Mouse (Mus musculus) liver, embryonic 15.5 days (tissue): ENCODE measurements around the gene Nup54. TPM values are rescaled to one million over a fixed set of nuclear protein-coding genes. Genes with fewer than 3 reads are reported as not detected.

Experiments used
- ATAC-seq: fragments of 200-750 bp; cut with Nextera tagmentation; 2 replicates; pipeline ENCODE4 v1.8.0; 2017; ENCODE audit warnings: moderate number of reproducible peaks, mild to moderate bottlenecking, moderate library complexity; ENCODE audit not compliant: insufficient read depth
- H3K27ac ChIP-seq: fragments of 300-500 bp; sonication (generic); replicated peaks from 2 replicates; pipeline ENCODE4 v1.5.1; 2015; ENCODE audit warnings: mild to moderate bottlenecking, inconsistent platforms
- H3K27me3 ChIP-seq: fragments of 300-500 bp; sonication (generic); 2 replicates; pipeline ENCODE4 v1.6.1; 2015; ENCODE audit warnings: mild to moderate bottlenecking, inconsistent platforms
- H3K36me3 ChIP-seq: fragments of 300-500 bp; sonication (generic); replicated peaks from 2 replicates; pipeline ENCODE4 v1.6.1; 2015; ENCODE audit warnings: moderate library complexity, mild to moderate bottlenecking, inconsistent platforms
- H3K4me1 ChIP-seq: fragments of 300-500 bp; sonication (generic); replicated peaks from 2 replicates; pipeline ENCODE4 v1.6.1; 2015; ENCODE audit warnings: inconsistent platforms
- H3K4me2 ChIP-seq: fragments of 300-500 bp; sonication (generic); 2 replicates; pipeline ENCODE4 v1.6.1; 2015; ENCODE audit warnings: moderate library complexity, mild to moderate bottlenecking, inconsistent platforms
- H3K4me3 ChIP-seq: fragments of 300-500 bp; sonication (generic); replicated peaks from 2 replicates; pipeline ENCODE4 v1.5.1; 2015; ENCODE audit warnings: mild to moderate bottlenecking, inconsistent platforms
- H3K9ac ChIP-seq: fragments of 300-500 bp; sonication (generic); 2 replicates; pipeline ENCODE4 v1.6.1; 2015; ENCODE audit warnings: moderate library complexity, mild to moderate bottlenecking, inconsistent platforms
- H3K9me3 ChIP-seq: fragments of 300-500 bp; sonication (generic); replicated peaks from 2 replicates; pipeline ENCODE4 v1.6.1; 2016; ENCODE audit warnings: inconsistent platforms
- WGBS: fragments of 180-500 bp; shearing (Covaris S2); methylation state at CpG from one replicate; pipeline ENCODE4 v1.1.7; 2015; ENCODE audit warnings: mixed read lengths; ENCODE audit not compliant: insufficient replicate concordance; 5-methylcytosine and 5-hydroxymethylcytosine counted together
- polyA plus RNA-seq: library from polyadenylated mRNA; unstranded; fragments of >200 nt; fragmentation: Nextera tagmentation; extraction: Ambion mirVana; gene quantifications from 2 replicates; pipeline ENCODE4 v1.2.1, GENCODE M21; 2015

Nup54 gene
- polyA plus RNA-seq, 1 experiment from 2014 or later, result 27.7 TPM

- H3K4me3 ChIP-seq, result no peak overlapping the region
- H3K9ac ChIP-seq, result no peak overlapping the region
- no peaks in the 10 kb centered on the region for H3K27me3 ChIP-seq
- H3K27ac ChIP-seq, result no peak overlapping the region
- peaks cover 20% of the 10 kb centered on the region for H3K36me3 ChIP-seq
- WGBS, result 55% methylated on average over 7 of the region's 7 CpGs
- H3K9me3 ChIP-seq, result no peaks in the 10 kb centered on the region
- no peak overlapping the region for H3K4me2 ChIP-seq
- no peak for ATAC-seq
- H3K4me1 ChIP-seq, result no peaks in the 10 kb centered on the region
Measured at GRCm38 (mm10) chr5:92411461-92412140, 23.4 kb downstream of the Nup54 start.

GRCm38 (mm10) chr5:92410486-92410885 lies 24.5 kb downstream of the Nup54 start:
- no peak overlapping the region for H3K4me2 ChIP-seq
- no peak overlapping the region for H3K9ac ChIP-seq
- 79% methylated on average over 5 of the region's 5 CpGs for WGBS
- no peak for ATAC-seq
- no peaks in the 10 kb centered on the region for H3K27me3 ChIP-seq
- H3K9me3 ChIP-seq, result no peaks in the 10 kb centered on the region
- peaks cover 14% of the 10 kb centered on the region for H3K36me3 ChIP-seq
- H3K4me1 ChIP-seq, result no peaks in the 10 kb centered on the region
- H3K4me3 ChIP-seq, result no peak overlapping the region
- H3K27ac ChIP-seq, result no peak overlapping the region

- no peaks in the 10 kb centered on the region for H3K4me1 ChIP-seq
- H3K36me3 ChIP-seq, result peaks cover 6% of the 10 kb centered on the region
- H3K9ac ChIP-seq, result no peak overlapping the region
- H3K27ac ChIP-seq, result no peak overlapping the region
- ATAC-seq, result no peak
- H3K4me3 ChIP-seq, result no peak overlapping the region
- no peaks in the 10 kb centered on the region for H3K27me3 ChIP-seq
- no peak overlapping the region for H3K4me2 ChIP-seq
- 69% methylated on average over 9 of the region's 9 CpGs for WGBS
- no peaks in the 10 kb centered on the region for H3K9me3 ChIP-seq
Measured at GRCm38 (mm10) chr5:92409361-92410155, 25.5 kb downstream of the Nup54 start.

GRCm38 (mm10) chr5:92404400-92404678 lies 30.7 kb downstream of the Nup54 start:
- H3K36me3 ChIP-seq, result no peaks in the 10 kb centered on the region
- no peak overlapping the region for H3K4me3 ChIP-seq
- H3K27ac ChIP-seq, result no peak overlapping the region
- no peak overlapping the region for H3K9ac ChIP-seq
- no peaks in the 10 kb centered on the region for H3K4me1 ChIP-seq
- H3K27me3 ChIP-seq, result no peaks in the 10 kb centered on the region
- WGBS, result 60% methylated on average over 2 of the region's 2 CpGs
- no peaks in the 10 kb centered on the region for H3K9me3 ChIP-seq
- H3K4me2 ChIP-seq, result no peak overlapping the region
- no peak for ATAC-seq

- Histone ChIP-seq H3K4me3 (no peak overlapping the region), H3K36me3 (no peaks in the 10 kb centered on the region), H3K4me2 (no peak overlapping the region), H3K9me3 (no peaks in the 10 kb centered on the region), H3K27me3 (no peaks in the 10 kb centered on the region), H3K27ac (no peak overlapping the region), H3K9ac (no peak overlapping the region), H3K4me1 (no peaks in the 10 kb centered on the region)
- 61% methylated on average over 10 of the region's 10 CpGs for WGBS
- ATAC-seq, result no peak
Measured at GRCm38 (mm10) chr5:92403562-92404399, 31.2 kb downstream of the Nup54 start.

GRCm38 (mm10) chr5:92402816-92403215 lies 32.2 kb downstream of the Nup54 start:
- no peak overlapping the region for H3K27ac ChIP-seq
- H3K27me3 ChIP-seq, result no peaks in the 10 kb centered on the region
- no peak overlapping the region for H3K4me3 ChIP-seq
- WGBS, result 60% methylated on average over 9 of the region's 9 CpGs
- H3K36me3 ChIP-seq, result no peaks in the 10 kb centered on the region
- ATAC-seq, result no peak
- no peak overlapping the region for H3K4me2 ChIP-seq
- no peaks in the 10 kb centered on the region for H3K9me3 ChIP-seq
- no peak overlapping the region for H3K9ac ChIP-seq
- H3K4me1 ChIP-seq, result peaks cover 8% of the 10 kb centered on the region

- Histone ChIP-seq H3K4me1 (peaks cover 46% of the 10 kb centered on the region), H3K4me3 (no peak overlapping the region), H3K4me2 (no peak overlapping the region), H3K9me3 (no peaks in the 10 kb centered on the region), H3K36me3 (no peaks in the 10 kb centered on the region), H3K9ac (no peak overlapping the region), H3K27ac (no peak overlapping the region), H3K27me3 (peaks cover 6% of the 10 kb centered on the region)
- WGBS, result 16% methylated on average over 5 of the region's 5 CpGs
- ATAC-seq, result peak; percentile 57
Measured at GRCm38 (mm10) chr5:92398153-92398552, 36.9 kb downstream of the Nup54 start.

GRCm38 (mm10) chr5:92396476-92396875 lies 38.5 kb downstream of the Nup54 start:
- Histone ChIP-seq H3K9me3 (no peaks in the 10 kb centered on the region), H3K27me3 (peaks cover 23% of the 10 kb centered on the region), H3K9ac (no peak overlapping the region), H3K4me3 (no peak overlapping the region), H3K4me1 (peaks cover 57% of the 10 kb centered on the region), H3K4me2 (peak overlapping the region; percentile 23), H3K27ac (peak overlapping the region; percentile 64), H3K36me3 (no peaks in the 10 kb centered on the region)
- 33% methylated on average over 6 of the region's 6 CpGs for WGBS
- ATAC-seq, result peak; percentile 91

- no peaks in the 10 kb centered on the region for H3K9me3 ChIP-seq
- 35% methylated on average over 3 of the region's 3 CpGs for WGBS
- 0 out of 2 replicates have a peak, but pooled peaks have one; percentile 2 for ATAC-seq
- H3K9ac ChIP-seq, result no peak overlapping the region
- H3K4me1 ChIP-seq, result peaks cover 57% of the 10 kb centered on the region
- peak overlapping the region; percentile 23; the same call in 1 of the 2 replicates for H3K4me2 ChIP-seq
- no peak overlapping the region for H3K4me3 ChIP-seq
- peak overlapping the region; percentile 64 for H3K27ac ChIP-seq
- no peaks in the 10 kb centered on the region for H3K36me3 ChIP-seq
- peaks cover 30% of the 10 kb centered on the region for H3K27me3 ChIP-seq
Measured at GRCm38 (mm10) chr5:92395764-92396163, 39.3 kb downstream of the Nup54 start.

GRCm38 (mm10) chr5:92393863-92394262 lies 41.2 kb downstream of the Nup54 start:
- ATAC-seq, result no peak
- H3K4me3 ChIP-seq, result no peak overlapping the region
- H3K27ac ChIP-seq, result no peak overlapping the region
- H3K27me3 ChIP-seq, result peaks cover 49% of the 10 kb centered on the region
- H3K9ac ChIP-seq, result no peak overlapping the region
- H3K36me3 ChIP-seq, result no peaks in the 10 kb centered on the region
- H3K4me2 ChIP-seq, result peak overlapping the region; percentile 40
- no peaks in the 10 kb centered on the region for H3K9me3 ChIP-seq
- 25% methylated on average over 10 of the region's 10 CpGs for WGBS
- peaks cover 57% of the 10 kb centered on the region for H3K4me1 ChIP-seq

- H3K27me3 ChIP-seq, result peaks cover 56% of the 10 kb centered on the region
- 0 out of 2 replicates have a peak overlapping the region, but pooled peaks have one; percentile 25 for H3K9ac ChIP-seq
Measured at GRCm38 (mm10) chr5:92392542-92392941, 42.5 kb downstream of the Nup54 start.

More at GRCm38 (mm10) chr5:92392542-92392941, 42.5 kb downstream of the Nup54 start:
- Histone ChIP-seq H3K36me3 (no peaks in the 10 kb centered on the region), H3K9me3 (no peaks in the 10 kb centered on the region), H3K27ac (no peak overlapping the region), H3K4me3 (peak overlapping the region; percentile 35), H3K4me2 (peak overlapping the region; percentile 59), H3K4me1 (peaks cover 46% of the 10 kb centered on the region)
- no peak for ATAC-seq
- 31% methylated on average over 18 of the region's 18 CpGs for WGBS
